Mouse (Mus musculus) kidney, adult 2 months (tissue): ENCODE data around the gene BC049352.

Experiments used
- CTCF ChIP-seq: fragments of 200-500 bp; conservative IDR thresholded peaks from 2 replicates; pipeline ENCODE4 v1.5.1; 2011; ENCODE audit warnings: low read depth, mild to moderate bottlenecking, control low read depth, low read length, moderate library complexity, mixed read lengths; ENCODE audit not compliant: insufficient read depth, insufficient read length
- POLR2A ChIP-seq: fragments of 200-500 bp; IDR thresholded peaks from one replicate; pipeline ENCODE4 v1.6.1; 2011; ENCODE audit warnings: low read depth, low read length, control low read depth

- TF ChIP-seq CTCF (peak; percentile 70), POLR2A (no peak)
Measured at GRCm38 (mm10) chr9:45146267-45146597, 35.6 kb upstream of the BC049352 start.
